Mouse (Mus musculus) brain, embryonic 14.5 days (tissue): ENCODE data around the gene Ice1. TPM values are rescaled to one million over a fixed set of nuclear protein-coding genes. Genes with fewer than 3 reads are reported as not detected.

Source experiments
- DNase-seq: peaks from one replicate; pipeline ENCODE4 v3.0.0-alpha.2; 2011; ENCODE audit warnings: low read depth
- CTCF ChIP-seq: fragments of 200-500 bp; IDR thresholded peaks from 2 replicates; pipeline ENCODE4 v1.5.1; 2012; ENCODE audit warnings: inconsistent platforms, mild to moderate bottlenecking, moderate library complexity, borderline replicate concordance; ENCODE audit not compliant: insufficient read depth, insufficient read length; ENCODE audit errors: extremely low read depth
- POLR2A ChIP-seq: fragments of 200-500 bp; IDR thresholded peaks from 2 replicates; pipeline ENCODE4 v1.6.1; 2012; ENCODE audit warnings: mild to moderate bottlenecking, inconsistent platforms, borderline replicate concordance; ENCODE audit not compliant: poor library complexity, insufficient read depth, insufficient read length, severe bottlenecking; ENCODE audit errors: extremely low read depth
- polyA plus RNA-seq: library from polyadenylated mRNA; depleted of rRNA; stranded (reverse); fragments of >200 nt; gene quantifications from 2 replicates; pipeline ENCODE4 v1.2.3, GENCODE M21; 2012

Ice1 gene
- polyA plus RNA-seq, 1 experiment, result 121 TPM

GRCm38 (mm10) chr13:70656329-70656728 is 18.9 kb upstream of the Ice1 start:
- no peak for DNase-seq
- TF ChIP-seq CTCF (no peak), POLR2A (no peak)

- no peak for DNase-seq
- no peak for TF ChIP-seq POLR2A
- no peak for TF ChIP-seq CTCF
Measured at GRCm38 (mm10) chr13:70655570-70655969, 18.1 kb upstream of the Ice1 start.

GRCm38 (mm10) chr13:70654091-70654770 is 16.8 kb upstream of the Ice1 start:
- no peak for TF ChIP-seq CTCF
- no peak for TF ChIP-seq POLR2A
- no peak for DNase-seq

GRCm38 (mm10) chr13:70653457-70653856 is 16.0 kb upstream of the Ice1 start:
- TF ChIP-seq POLR2A (no peak), CTCF (no peak)
- no peak for DNase-seq

- no peak for DNase-seq
- TF ChIP-seq POLR2A, result no peak
- no peak for TF ChIP-seq CTCF
Measured at GRCm38 (mm10) chr13:70650011-70650436, 12.6 kb upstream of the Ice1 start.

- peak; percentile 36 for DNase-seq
- TF ChIP-seq CTCF, result no peak
- no peak for TF ChIP-seq POLR2A
Measured at GRCm38 (mm10) chr13:70645968-70646505, 8.6 kb upstream of the Ice1 start.

- no peak for DNase-seq
- TF ChIP-seq CTCF, result no peak
- TF ChIP-seq POLR2A, result no peak
Measured at GRCm38 (mm10) chr13:70644083-70644462, 6.6 kb upstream of the Ice1 start.

- TF ChIP-seq CTCF (peak; percentile 77; the same call in 1 of the 2 replicates), POLR2A (no peak)
- DNase-seq, result peak; percentile 81
Measured at GRCm38 (mm10) chr13:70643408-70644082, 6.1 kb upstream of the Ice1 start.

GRCm38 (mm10) chr13:70641941-70642340 is 4.5 kb upstream of the Ice1 start:
- TF ChIP-seq POLR2A (no peak), CTCF (no peak)
- DNase-seq, result no peak

- TF ChIP-seq POLR2A (no peak), CTCF (no peak)
- DNase-seq, result no peak
Measured at GRCm38 (mm10) chr13:70641381-70641780, 3.9 kb upstream of the Ice1 start.

- no peak for DNase-seq
- no peak for TF ChIP-seq POLR2A
- TF ChIP-seq CTCF, result no peak
Measured at GRCm38 (mm10) chr13:70639639-70640038, 2.2 kb upstream of the Ice1 start.

- DNase-seq, result peak; percentile 99
- TF ChIP-seq POLR2A (peak; percentile 68; the same call in 1 of the 2 replicates), CTCF (peak; percentile 52)
Measured at GRCm38 (mm10) chr13:70637662-70638291, 343 bp upstream of the Ice1 start.
